Mouse (Mus musculus) neutrophil, adult 5-6 weeks (primary cell): Measurements from ENCODE around the gene Cnr1. TPM values are rescaled to one million over a fixed set of nuclear protein-coding genes. Genes with fewer than 3 reads are reported as not detected.
A peak's percentile ranks its signal among the peaks of the same experiment; 100 is the strongest.

Source experiments
- ATAC-seq: fragments of 151-379, 151-347 bp; 2 replicates; pipeline ENCODE4 v1.8.0; 2017; ENCODE audit warnings: mild to moderate bottlenecking, moderate TSS enrichment; ENCODE audit not compliant: insufficient number of reproducible peaks, poor library complexity, low FRiP score, severe bottlenecking; ENCODE audit errors: extremely low read depth
- total RNA-seq: library from RNA; stranded (forward); fragments of 200-1000 nt; gene quantifications from 2 replicates; pipeline ENCODE4 v1.2.3, GENCODE M21; 2017

The Cnr1 gene
- total RNA-seq, 1 experiment from 2014 or later = not detected

GRCm38 (mm10) chr4:33927644-33928043 lies 3.3 kb downstream of the Cnr1 start:
- ATAC-seq = no peak

DNA sequence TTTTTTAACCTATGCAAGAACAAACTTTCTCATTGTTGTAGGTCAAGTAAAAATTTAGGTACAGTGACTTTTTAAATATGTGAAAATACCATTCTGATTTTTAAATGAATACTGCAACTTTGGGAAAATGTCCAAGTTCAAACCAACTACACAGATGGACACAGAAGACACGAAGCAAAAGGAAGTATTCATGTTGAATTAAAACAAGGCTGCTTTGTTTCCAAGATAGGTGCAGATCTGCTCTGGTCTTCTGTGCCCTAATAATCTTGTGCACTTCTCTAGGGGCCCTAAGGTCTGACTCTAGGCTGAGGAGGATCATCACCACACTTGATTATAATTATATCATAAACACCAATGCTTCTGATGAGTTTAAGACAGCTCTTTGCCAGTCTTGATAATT lies 4.1 kb downstream of the Cnr1 start:
- no peak for ATAC-seq

- no peak for ATAC-seq
Measured at GRCm38 (mm10) chr4:33931347-33931746, 7.0 kb downstream of the Cnr1 start.

- ATAC-seq = no peak
Measured at GRCm38 (mm10) chr4:33941557-33941956, 17.2 kb downstream of the Cnr1 start.

GRCm38 (mm10) chr4:33943936-33944335 lies 19.5 kb downstream of the Cnr1 start:
- no peak for ATAC-seq

GRCm38 (mm10) chr4:33945742-33946141 lies 21.3 kb downstream of the Cnr1 start:
- no peak for ATAC-seq

DNA sequence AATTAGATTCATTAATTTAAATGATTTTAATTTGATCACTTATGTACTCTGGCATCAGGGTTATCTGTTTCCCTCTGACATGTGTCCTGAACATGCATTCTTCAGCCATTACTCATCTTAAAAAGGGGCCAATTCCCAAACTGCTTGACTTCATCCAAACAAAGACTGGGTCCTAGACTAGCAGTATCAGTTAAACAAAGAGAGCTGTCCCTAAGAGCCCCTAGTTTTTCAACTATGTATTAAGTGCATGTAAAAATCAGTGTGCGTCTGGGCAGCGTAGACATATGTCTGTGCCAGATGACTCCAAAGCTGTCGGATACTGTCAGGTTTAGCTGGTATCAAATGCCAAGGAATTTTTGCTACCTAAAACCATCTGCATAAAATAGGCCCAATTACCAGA lies 23.2 kb downstream of the Cnr1 start:
- ATAC-seq = no peak

- ATAC-seq = no peak
Measured at GRCm38 (mm10) chr4:33957398-33957797, 33.0 kb downstream of the Cnr1 start.

DNA sequence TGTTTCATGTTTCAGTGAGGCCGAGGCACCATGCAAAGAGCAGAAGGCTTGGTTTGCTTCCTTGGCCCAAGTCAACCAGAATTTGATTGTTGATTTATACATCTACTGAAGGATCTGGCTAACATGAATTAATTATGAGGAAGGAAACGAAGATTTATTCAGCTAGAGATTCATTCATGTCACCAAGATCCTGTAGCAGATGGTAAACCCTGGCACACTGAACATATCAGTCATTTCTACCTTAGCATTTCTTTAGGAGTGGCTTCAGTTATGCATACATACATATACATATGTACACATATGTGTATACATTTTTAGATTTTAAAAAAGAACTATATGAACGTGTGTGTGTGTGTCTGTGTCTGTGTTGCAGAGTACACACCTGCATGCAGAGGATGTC lies 34.1 kb downstream of the Cnr1 start:
- ATAC-seq = no peak

DNA sequence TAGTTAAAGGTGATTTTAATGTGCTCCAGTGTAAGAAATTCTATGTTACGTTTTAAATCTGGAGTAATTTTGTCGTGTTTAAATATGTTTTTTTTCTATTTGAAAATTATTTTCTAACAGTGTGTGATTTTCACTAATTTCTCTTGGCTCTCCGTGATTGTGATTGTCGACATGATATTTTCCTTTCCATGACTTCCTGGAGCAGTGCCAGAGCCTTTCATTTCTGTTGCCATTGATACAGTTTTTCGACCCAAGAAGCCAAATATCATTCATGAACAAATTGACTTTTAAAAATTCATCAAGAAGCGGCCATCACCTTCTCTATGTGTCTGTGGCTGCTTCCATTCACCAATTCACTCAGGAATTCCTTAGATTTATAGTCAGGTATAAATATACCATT lies 35.4 kb downstream of the Cnr1 start:
- ATAC-seq = no peak

- ATAC-seq = no peak
Measured at GRCm38 (mm10) chr4:33970726-33971125, 46.3 kb downstream of the Cnr1 start.

DNA sequence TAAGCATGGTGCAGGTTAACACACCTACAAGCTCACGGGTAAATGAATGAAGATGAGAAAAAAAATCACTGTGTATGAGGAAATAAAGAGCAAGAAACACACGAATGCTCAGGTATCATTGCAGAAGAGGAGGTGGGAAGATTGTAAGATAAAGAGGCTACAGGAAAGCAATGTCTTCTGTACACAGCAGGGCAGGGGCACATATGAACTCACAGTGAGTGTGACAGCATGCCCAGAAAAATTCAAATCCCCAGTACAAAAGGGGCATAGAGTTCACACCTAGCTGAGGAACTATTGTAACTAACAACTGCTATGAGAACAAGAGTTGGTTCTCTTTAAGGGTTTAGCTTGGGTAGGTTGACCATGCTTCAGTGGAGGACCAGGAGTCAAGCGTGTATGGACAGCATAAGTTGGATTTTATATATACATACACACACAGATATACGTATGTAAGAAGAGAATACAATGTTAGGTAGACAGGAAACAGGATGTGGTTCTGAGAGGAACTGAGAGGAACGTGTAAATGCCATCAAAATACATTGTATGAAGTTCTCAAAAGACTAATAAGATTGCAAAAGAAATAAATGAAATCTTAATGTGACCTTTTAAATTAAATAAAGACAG lies 64.2 kb downstream of the Cnr1 start:
- peak; percentile 67 for ATAC-seq

DNA sequence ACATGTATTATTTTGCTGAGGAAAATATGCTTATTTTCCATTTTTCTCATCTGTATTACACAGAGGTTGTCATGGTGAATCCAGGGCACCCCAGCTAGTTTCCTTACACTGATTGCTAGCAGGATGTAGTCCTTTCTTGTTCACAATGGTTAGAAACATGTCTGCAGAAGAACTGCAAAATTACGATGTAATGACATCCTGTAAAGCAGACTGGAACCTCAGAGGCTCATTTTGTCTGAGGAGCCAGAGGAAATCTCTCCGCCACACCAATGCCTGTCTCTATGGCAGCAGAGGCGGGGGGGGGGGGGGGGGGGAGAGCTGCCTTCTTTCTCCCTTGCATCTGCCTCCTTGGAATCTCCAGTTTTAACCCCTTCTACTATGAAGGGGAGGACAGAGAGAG lies 68.3 kb downstream of the Cnr1 start:
- no peak for ATAC-seq

GRCm38 (mm10) chr4:33996382-33996781 lies 72.0 kb downstream of the Cnr1 start:
- 0 out of 2 replicates have a peak, but pooled peaks have one; percentile 33 for ATAC-seq

Other genes with a start within 250 kb of the Cnr1 start
- 0.86 and 1.7 TPM in 2 replicates for gene Spaca1, start 125.6 kb downstream of the Cnr1 start, total RNA-seq